Mouse (Mus musculus): ENCODE measurements around the gene H3f3b.
A peak's percentile ranks its signal among the peaks of the same experiment; 100 is the strongest.
"Not testable (repeated sequence)": the region's sequence is repeated elsewhere in the genome, so short reads cannot be mapped to it uniquely, and the experiment has no call there.

H3f3b gene

DNA sequence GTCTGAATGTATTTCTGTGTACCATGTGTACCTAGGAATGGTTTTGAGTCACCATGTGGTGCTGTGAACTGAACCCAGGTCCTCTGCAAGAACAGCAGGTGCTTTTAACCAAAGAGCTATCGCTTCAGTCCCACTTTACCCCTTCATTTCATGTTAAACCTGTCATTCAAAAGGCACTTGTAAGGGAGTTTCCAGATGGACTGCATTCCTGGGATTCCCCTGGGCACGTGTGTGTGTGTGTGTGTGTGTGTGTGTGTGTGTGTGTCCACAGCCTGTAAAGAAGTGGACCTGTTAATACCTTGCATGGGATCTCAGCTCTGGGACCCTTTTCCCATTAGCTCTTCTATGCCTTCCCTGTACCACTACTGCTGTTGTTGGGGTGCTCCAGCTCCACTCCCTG lies 21.8 kb upstream of the H3f3b start:
- DNase-seq (ENCODE audit: low spot score): no peak

DNA sequence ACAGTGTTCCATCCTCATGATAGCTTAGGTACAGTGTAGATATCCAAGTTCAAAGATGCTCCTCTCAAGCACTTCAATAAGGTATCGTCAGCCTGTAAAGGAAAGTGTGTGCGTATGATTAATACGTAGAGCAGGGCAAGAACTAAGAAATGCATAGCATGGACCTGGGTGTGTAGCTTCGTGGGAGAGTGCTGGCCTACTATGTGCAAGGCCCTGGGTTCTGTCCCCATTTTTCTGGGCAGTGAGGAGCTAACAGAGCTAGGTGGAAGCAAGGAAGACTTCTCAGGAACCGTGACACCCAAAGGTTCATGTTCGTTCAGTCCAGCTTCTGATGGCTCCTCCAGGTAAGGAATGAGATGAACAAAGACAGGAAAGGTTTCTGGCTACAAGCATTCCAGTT lies 17.4 kb upstream of the H3f3b start:
- DNase-seq (ENCODE audit: low spot score): no peak

GRCm38 (mm10) chr11:116043286-116043685 lies 15.5 kb upstream of the H3f3b start:
- DNase-seq (ENCODE audit: low spot score): no peak

GRCm38 (mm10) chr11:116042372-116043138 lies 14.8 kb upstream of the H3f3b start:
- no peak for DNase-seq (ENCODE audit: low spot score)

DNA sequence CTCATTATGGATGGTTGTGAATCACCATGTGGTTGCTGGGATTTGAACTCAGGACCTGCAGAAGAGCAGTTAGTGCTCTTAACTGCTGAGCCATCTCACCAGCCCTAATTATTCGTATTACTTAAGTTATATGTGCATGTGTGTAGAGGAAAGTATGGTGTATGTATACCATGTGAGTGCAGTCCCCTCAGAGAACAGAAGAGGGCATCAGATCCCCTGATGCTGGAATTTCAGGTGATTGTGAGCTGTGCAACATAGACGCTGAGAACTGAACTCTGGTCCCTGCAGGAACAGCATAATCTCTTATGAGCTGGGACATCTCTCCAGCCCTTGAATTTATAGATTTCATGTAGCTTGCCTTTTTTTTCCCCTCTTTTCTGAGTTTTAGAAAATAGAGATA lies 14.1 kb upstream of the H3f3b start:
- DNase-seq (ENCODE audit: low spot score): no peak

DNA sequence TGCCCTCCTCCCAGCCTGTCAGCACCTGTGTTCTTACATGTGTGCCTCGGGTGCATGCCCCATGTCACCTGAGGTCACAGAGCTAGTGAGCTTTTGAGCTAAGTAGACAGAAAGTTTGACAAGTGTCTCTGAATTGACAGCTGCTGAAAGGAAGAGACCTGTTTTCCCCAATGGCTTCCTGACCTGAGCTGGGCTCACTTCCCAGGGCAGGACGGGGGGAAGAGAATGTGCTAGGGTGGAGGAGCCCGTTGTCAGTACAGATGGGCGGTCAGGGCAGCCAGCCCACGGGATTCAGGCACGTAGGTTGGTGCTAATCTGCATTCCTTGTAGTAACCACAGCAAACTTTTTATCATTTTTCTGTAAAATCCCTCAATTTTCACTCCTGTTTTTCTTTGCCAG lies 12.8 kb upstream of the H3f3b start:
- no peak for DNase-seq (ENCODE audit: low spot score)

DNA sequence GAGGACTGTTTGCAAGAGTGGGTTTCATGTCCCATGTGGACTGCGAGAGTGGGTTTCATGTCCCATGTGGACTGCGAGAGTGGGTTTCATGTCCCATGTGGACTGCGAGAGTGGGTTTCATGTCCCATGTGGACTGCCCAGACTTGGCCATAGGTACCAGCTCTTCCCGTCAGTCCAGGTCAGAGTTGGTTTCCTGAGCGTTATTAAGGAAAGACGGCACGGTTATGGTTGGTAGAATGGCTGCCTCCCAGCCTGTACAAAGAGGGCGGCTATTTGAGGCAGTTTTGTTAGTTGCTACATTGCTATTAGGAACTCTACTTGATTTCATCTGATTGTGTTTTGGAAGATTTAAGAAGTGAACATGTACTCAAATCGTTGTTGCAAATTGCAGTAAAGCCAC lies 10.1 kb upstream of the H3f3b start:
- DNase-seq (ENCODE audit: low spot score): no peak

DNA sequence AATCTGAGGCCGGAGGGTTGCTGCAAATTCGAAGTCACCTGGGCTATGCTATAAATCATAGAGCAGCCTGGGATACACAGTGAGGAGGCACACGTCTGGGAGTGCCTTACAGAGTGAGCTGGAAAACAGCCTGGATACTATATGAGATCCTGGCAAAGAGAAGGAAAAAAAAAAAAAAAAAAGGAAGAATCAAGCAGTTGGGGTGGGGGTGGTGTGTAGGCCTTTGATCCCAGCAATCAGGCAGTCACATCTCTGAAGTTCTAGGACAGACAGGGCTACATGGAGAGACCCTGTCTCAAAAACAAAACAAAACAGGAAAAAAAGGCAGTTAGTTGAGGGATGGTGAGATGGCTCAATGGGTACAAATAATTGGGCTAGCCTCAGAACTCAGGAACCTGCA lies 8.9 kb upstream of the H3f3b start:
- no peak for DNase-seq (ENCODE audit: low spot score)

GRCm38 (mm10) chr11:116034584-116034983 lies 6.8 kb upstream of the H3f3b start:
- no peak for DNase-seq (ENCODE audit: low spot score)

DNA sequence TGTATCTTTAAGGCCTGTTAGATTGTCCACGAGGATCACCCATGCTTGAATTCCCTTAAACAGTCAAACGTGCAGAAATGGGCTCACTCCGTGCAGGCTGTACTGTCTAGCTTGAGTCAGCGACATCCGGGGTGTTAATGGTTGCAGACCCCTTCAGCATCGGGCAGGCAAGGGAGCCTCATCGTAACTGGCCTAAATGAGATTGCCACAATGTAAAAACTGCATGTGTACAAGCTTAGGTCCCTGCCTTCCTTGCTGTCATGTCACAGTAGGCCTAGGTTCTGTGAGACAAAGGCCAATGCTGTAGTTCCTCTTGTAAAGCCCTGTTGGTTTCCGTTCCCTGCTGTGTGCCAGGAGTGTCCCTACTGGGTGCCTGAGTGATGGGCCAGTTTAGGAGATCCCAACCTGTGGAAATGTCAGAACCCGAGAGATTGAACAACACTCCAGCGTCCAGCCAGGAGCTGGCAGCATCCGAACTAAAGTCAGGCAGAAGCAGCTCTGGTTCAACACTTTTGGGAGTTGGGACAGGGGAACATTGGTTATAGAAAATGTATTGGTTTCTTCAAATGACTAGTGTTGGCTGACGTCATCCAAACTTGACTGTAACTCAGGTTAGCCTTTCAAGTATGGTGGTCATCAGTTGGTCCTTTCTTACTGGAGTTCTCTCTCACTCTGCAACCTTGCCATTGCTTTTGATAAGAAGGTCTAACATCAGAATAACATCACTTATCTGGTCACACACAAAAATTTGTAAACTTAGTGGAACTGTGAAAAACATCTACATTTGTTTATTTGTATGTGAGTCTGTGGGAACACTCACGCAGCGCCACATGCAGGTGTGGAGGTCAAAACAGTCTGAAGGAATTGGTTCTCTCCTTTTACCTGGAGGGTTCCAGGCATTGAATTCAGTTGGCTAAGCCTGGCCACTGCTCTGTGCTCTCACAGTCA lies 3.4 kb upstream of the H3f3b start:
- peak; percentile 30 for DNase-seq (ENCODE audit: low spot score)

- DNase-seq (ENCODE audit: low spot score): peak; percentile 94
Observed at GRCm38 (mm10) chr11:116030088-116030897, 2.5 kb upstream of the H3f3b start, which contains the start of gene Unk. TSS of gene Unk (plus strand) at chr11:116030322.

- no peak for DNase-seq (ENCODE audit: low spot score)
Observed at GRCm38 (mm10) chr11:116029086-116029865, 1.5 kb upstream of the H3f3b start.

- DNase-seq (ENCODE audit: low spot score): no peak
Observed at GRCm38 (mm10) chr11:116028177-116028865, 559 bp upstream of the H3f3b start.

DNA sequence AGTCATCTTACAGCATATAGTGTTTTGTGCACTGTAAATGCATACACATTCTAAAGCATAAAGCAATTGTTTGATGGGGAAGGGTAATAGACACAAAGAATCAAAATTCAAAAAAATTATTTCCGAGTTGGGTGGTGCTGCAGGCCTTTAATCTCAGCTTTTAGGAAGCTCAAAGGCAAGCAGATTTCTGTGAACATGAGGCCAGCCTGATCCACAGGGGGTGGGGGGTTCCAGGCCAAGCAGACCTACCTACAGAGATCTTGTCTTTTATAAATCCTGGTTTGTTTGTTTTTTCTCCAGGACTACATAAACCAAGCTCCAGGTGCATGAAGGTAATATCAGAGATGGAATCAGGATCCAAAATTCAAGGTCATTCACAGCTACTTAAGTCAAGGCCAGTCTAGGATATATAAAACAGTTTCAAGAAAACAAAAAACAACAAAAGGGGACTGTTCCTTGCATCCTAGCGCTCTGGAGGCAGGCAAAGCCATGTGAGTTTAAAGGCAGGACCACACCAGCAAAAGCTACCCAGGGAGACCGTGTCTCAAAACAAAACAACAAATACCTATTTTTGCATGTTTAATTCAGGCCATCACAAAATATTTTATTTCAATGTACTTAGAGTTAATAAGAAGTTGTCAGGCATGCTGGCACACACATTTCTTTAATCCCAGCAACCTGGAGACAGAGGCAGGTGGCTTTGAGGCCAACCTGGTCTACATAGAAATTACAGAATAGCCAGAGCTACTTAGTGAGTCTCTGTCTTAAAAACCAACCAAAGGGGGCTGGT lies 2.5 kb downstream of the H3f3b start:
- no peak for DNase-seq (ENCODE audit: low spot score)

DNA sequence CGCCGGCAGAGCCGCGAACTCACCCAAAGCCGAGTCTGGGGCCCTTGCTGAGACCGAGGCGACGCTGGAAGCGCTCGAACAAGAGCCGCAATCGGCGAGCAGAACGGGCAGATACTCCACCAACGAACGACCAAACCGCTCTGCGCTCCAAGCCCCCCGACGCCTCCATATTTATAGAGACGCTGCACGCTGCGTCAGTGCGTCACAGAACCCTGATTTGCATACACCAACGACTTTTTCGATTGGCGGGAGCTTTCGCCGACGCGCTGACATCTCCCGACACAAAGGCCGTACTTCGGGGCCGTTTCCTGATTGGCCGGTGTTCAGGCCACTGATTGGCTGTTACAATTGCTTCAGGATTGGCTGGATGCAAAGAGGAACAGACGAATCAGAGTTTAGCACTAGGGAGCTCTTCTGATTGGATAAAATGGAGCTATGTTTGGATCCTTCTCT lies 3.4 kb downstream of the H3f3b start:
- peak; percentile 91 for DNase-seq (ENCODE audit: low spot score)

GRCm38 (mm10) chr11:116023771-116024355 lies 3.9 kb downstream of the H3f3b start:
- peak; percentile 82 for DNase-seq (ENCODE audit: low spot score)

GRCm38 (mm10) chr11:116023074-116023770 lies 4.5 kb downstream of the H3f3b start:
- DNase-seq (ENCODE audit: low spot score): not testable (repeated sequence)

DNA sequence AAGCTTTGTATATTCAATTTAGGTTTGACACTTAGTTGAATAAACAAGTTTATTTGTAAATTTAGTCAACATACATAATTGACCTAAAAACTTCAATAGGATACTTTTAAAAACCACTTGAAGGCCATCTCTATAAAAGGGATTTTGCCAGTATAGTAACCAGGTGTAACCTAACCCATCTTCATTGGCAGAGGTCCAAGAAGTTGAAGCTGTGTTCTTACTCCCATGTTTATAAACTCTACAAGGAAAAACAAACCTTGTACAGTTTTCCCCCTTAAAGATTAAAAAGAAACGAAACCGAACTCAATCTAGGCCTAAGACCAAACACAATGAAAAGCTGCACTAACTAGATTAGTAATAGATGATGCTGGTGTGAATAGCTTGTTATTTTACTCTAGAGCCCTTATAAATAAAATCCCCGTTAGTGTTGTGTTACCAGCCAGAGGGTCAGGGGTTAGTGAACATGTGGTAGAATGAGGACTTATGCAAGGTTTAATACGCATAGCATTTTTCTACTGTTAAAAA lies 5.4 kb downstream of the H3f3b start:
- no peak for DNase-seq (ENCODE audit: low spot score)

Data from ovary, postnatal 36 days (tissue).